Mouse (Mus musculus) neural tube, embryonic 14.5 days (tissue): ENCODE results near the gene Cyp2ab1. TPM values are rescaled to one million over a fixed set of nuclear protein-coding genes. Genes with fewer than 3 reads are reported as not detected.

Experiments
- ATAC-seq: fragments of 200-750 bp; cut with Nextera tagmentation; 2 replicates; pipeline ENCODE4 v1.8.0; 2017; ENCODE audit warnings: low read depth, mild to moderate bottlenecking, moderate TSS enrichment, moderate library complexity
- H3K27ac ChIP-seq: fragments of 300-500 bp; sonication (generic); 2 replicates; pipeline ENCODE4 v1.5.1; 2014; ENCODE audit warnings: low read depth, mild to moderate bottlenecking, control low read depth, low read length, moderate library complexity, mixed read lengths
- H3K27me3 ChIP-seq: fragments of 300-500 bp; sonication (generic); 2 replicates; pipeline ENCODE4 v1.6.1; 2014; ENCODE audit warnings: low read length; ENCODE audit not compliant: control insufficient read depth, insufficient read depth
- H3K36me3 ChIP-seq: fragments of 300-500 bp; sonication (generic); 2 replicates; pipeline ENCODE4 v1.6.1; 2014; ENCODE audit warnings: low read length, mixed read lengths; ENCODE audit not compliant: control insufficient read depth, insufficient read depth
- H3K4me1 ChIP-seq: fragments of 300-500 bp; sonication (generic); 2 replicates; pipeline ENCODE4 v1.6.1; 2014; ENCODE audit warnings: low read length; ENCODE audit not compliant: control insufficient read depth, insufficient read depth
- H3K4me2 ChIP-seq: fragments of 300-500 bp; sonication (generic); 2 replicates; pipeline ENCODE4 v1.6.1; 2014; ENCODE audit warnings: mild to moderate bottlenecking, low read depth, low read length, control low read depth
- H3K4me3 ChIP-seq: fragments of 300-500 bp; sonication (generic); 2 replicates; pipeline ENCODE4 v1.5.1; 2014; ENCODE audit warnings: low read depth, low read length, control low read depth, mixed read lengths
- H3K9ac ChIP-seq: fragments of 300-500 bp; sonication (generic); replicated peaks from 2 replicates; pipeline ENCODE4 v1.6.1; 2014; ENCODE audit warnings: low read depth, mild to moderate bottlenecking, control low read depth, low read length, mixed read lengths
- H3K9me3 ChIP-seq: fragments of 300-500 bp; sonication (generic); 2 replicates; pipeline ENCODE4 v1.6.1; 2016; ENCODE audit warnings: low read length; ENCODE audit not compliant: control insufficient read depth
- WGBS: fragments of 180-500 bp; shearing (Covaris S2); extraction: QIAGEN DNeasy Blood & Tissue Kit; methylation state at CpG from one replicate; pipeline ENCODE4 v1.1.7; 2014; 5-methylcytosine and 5-hydroxymethylcytosine counted together
- polyA plus RNA-seq: library from polyadenylated mRNA; unstranded; fragments of >200 nt; fragmentation: Nextera tagmentation; extraction: Ambion mirVana; gene quantifications from 2 replicates; pipeline ENCODE4 v1.2.1, GENCODE M21; 2014

Cyp2ab1 gene
- polyA plus RNA-seq, 1 experiment from 2014 or later, result not detected

GRCm38 (mm10) chr16:20301770-20302649 lies 23.2 kb downstream of the Cyp2ab1 start, which contains the start of gene Parl:
TSS of gene Parl (minus strand) at chr16:20302387.
- Histone ChIP-seq H3K27ac (no peak within 1 kb of the TSS; the same call in 1 of the 2 replicates), H3K27me3 (no peaks in the 10 kb centered on the region), H3K9ac (peak within 1 kb of the TSS; percentile 76), H3K36me3 (peaks cover 3% of the 10 kb centered on the region; the same call in 1 of the 2 replicates), H3K9me3 (no peaks in the 10 kb centered on the region), H3K4me2 (peak within 1 kb of the TSS; percentile 85), H3K4me3 (peak within 1 kb of the TSS; percentile 84), H3K4me1 (peaks cover 17% of the 10 kb centered on the region)
- WGBS, result under 1% methylated on average over 51 of the region's 52 CpGs
- ATAC-seq, result peak; percentile 93

- WGBS, result 96% methylated on average over 2 of the region's 2 CpGs
- H3K4me1 ChIP-seq, result peaks cover 17% of the 10 kb centered on the region
- H3K9me3 ChIP-seq, result no peaks in the 10 kb centered on the region
- H3K36me3 ChIP-seq, result peaks cover 19% of the 10 kb centered on the region
- H3K4me2 ChIP-seq, result no peak overlapping the region; the same call in 1 of the 2 replicates
- H3K27me3 ChIP-seq, result no peaks in the 10 kb centered on the region
- no peak overlapping the region for H3K9ac ChIP-seq
- no peak for ATAC-seq
- H3K27ac ChIP-seq, result no peak overlapping the region
- H3K4me3 ChIP-seq, result no peak overlapping the region
These were observed 25.1 kb downstream of the Cyp2ab1 start for GRCm38 (mm10) chr16:20300076-20300475.

- Histone ChIP-seq H3K4me1 (no peaks in the 10 kb centered on the region), H3K27ac (no peak overlapping the region), H3K9me3 (no peaks in the 10 kb centered on the region), H3K9ac (no peak overlapping the region), H3K4me3 (no peak overlapping the region), H3K4me2 (no peak overlapping the region), H3K27me3 (no peaks in the 10 kb centered on the region), H3K36me3 (peaks cover 43% of the 10 kb centered on the region)
- WGBS, result 92% methylated on average over 4 of the region's 4 CpGs
- no peak for ATAC-seq
These were observed 45.0 kb downstream of the Cyp2ab1 start for GRCm38 (mm10) chr16:20280238-20280637.

- Histone ChIP-seq H3K27ac (no peak overlapping the region), H3K9me3 (no peaks in the 10 kb centered on the region), H3K4me3 (no peak overlapping the region), H3K27me3 (no peaks in the 10 kb centered on the region), H3K9ac (no peak overlapping the region), H3K4me2 (no peak overlapping the region), H3K4me1 (no peaks in the 10 kb centered on the region), H3K36me3 (peaks cover 35% of the 10 kb centered on the region)
- WGBS, result over 99% methylated on average over 5 of the region's 5 CpGs
- no peak for ATAC-seq
These were observed 45.8 kb downstream of the Cyp2ab1 start for GRCm38 (mm10) chr16:20279395-20279794.

GRCm38 (mm10) chr16:20272994-20273393 lies 52.2 kb downstream of the Cyp2ab1 start:
- ATAC-seq, result no peak
- 60% methylated on average over 3 of the region's 3 CpGs for WGBS
- no peak overlapping the region for H3K4me2 ChIP-seq
- H3K27ac ChIP-seq, result no peak overlapping the region
- H3K27me3 ChIP-seq, result no peaks in the 10 kb centered on the region
- H3K9me3 ChIP-seq, result no peaks in the 10 kb centered on the region
- H3K9ac ChIP-seq, result no peak overlapping the region
- no peak overlapping the region for H3K4me3 ChIP-seq
- no peaks in the 10 kb centered on the region for H3K4me1 ChIP-seq
- 0 out of 2 replicates have a peak, but pooled peaks cover 2% of the 10 kb centered on the region for H3K36me3 ChIP-seq

GRCm38 (mm10) chr16:20271339-20271738 lies 53.9 kb downstream of the Cyp2ab1 start:
- 89% methylated on average over 4 of the region's 4 CpGs for WGBS

GRCm38 (mm10) chr16:20265089-20265488 lies 60.1 kb downstream of the Cyp2ab1 start:
- no peak overlapping the region for H3K9ac ChIP-seq
- H3K27ac ChIP-seq, result no peak overlapping the region
- no peaks in the 10 kb centered on the region for H3K4me1 ChIP-seq
- H3K4me3 ChIP-seq, result no peak overlapping the region
- H3K9me3 ChIP-seq, result no peaks in the 10 kb centered on the region
- no peak overlapping the region for H3K4me2 ChIP-seq
- ATAC-seq, result no peak
- WGBS, result 84% methylated on average over 7 of the region's 7 CpGs
- H3K36me3 ChIP-seq, result no peaks in the 10 kb centered on the region
- no peaks in the 10 kb centered on the region for H3K27me3 ChIP-seq

More at GRCm38 (mm10) chr16:20271339-20271738, 53.9 kb downstream of the Cyp2ab1 start:
- H3K9ac ChIP-seq, result no peak overlapping the region
- no peak overlapping the region for H3K4me3 ChIP-seq
- H3K27ac ChIP-seq, result no peak overlapping the region
- no peaks in the 10 kb centered on the region for H3K36me3 ChIP-seq
- no peaks in the 10 kb centered on the region for H3K9me3 ChIP-seq
- no peaks in the 10 kb centered on the region for H3K4me1 ChIP-seq
- H3K27me3 ChIP-seq, result no peaks in the 10 kb centered on the region
- ATAC-seq, result no peak
- no peak overlapping the region for H3K4me2 ChIP-seq

Other genes with a start within 250 kb of the Cyp2ab1 start
- gene Klhl24, start 227.9 kb downstream of the Cyp2ab1 start, polyA plus RNA-seq, result 57.9 and 59.4 TPM in 2 replicates
- 25.7 and 31.5 TPM in 2 replicates for gene Yeats2, start 184.3 kb downstream of the Cyp2ab1 start, polyA plus RNA-seq
- 6.4 and 9.1 TPM in 2 replicates for gene Map6d1, start 84.0 kb downstream of the Cyp2ab1 start, polyA plus RNA-seq
- 79.1 and 79.2 TPM in 2 replicates for gene Parl, start 23.0 kb downstream of the Cyp2ab1 start, polyA plus RNA-seq
- gene Abcc5, start 101.0 kb upstream of the Cyp2ab1 start, polyA plus RNA-seq, result 149 and 173 TPM in 2 replicates
- 84.9 and 108 TPM in 2 replicates for gene Eif2b5, start 173.4 kb upstream of the Cyp2ab1 start, polyA plus RNA-seq
- gene Dvl3, start 191.6 kb upstream of the Cyp2ab1 start, polyA plus RNA-seq, result 39.7 and 40.6 TPM in 2 replicates
- gene Ap2m1, start 210.1 kb upstream of the Cyp2ab1 start, polyA plus RNA-seq, result 1,186 and 1,271 TPM in 2 replicates
- 72.6 and 82.2 TPM in 2 replicates for gene Abcf3, start 223.2 kb upstream of the Cyp2ab1 start, polyA plus RNA-seq